Mouse (Mus musculus): ENCODE data around the gene Maco1. TPM values are rescaled to one million over a fixed set of nuclear protein-coding genes. Genes with fewer than 3 reads are reported as not detected.
A peak's percentile ranks its signal among the peaks of the same experiment; 100 is the strongest.

The Maco1 gene
- polyA plus RNA-seq, 1 experiment from 2014 or later = 89.8 TPM

DNA sequence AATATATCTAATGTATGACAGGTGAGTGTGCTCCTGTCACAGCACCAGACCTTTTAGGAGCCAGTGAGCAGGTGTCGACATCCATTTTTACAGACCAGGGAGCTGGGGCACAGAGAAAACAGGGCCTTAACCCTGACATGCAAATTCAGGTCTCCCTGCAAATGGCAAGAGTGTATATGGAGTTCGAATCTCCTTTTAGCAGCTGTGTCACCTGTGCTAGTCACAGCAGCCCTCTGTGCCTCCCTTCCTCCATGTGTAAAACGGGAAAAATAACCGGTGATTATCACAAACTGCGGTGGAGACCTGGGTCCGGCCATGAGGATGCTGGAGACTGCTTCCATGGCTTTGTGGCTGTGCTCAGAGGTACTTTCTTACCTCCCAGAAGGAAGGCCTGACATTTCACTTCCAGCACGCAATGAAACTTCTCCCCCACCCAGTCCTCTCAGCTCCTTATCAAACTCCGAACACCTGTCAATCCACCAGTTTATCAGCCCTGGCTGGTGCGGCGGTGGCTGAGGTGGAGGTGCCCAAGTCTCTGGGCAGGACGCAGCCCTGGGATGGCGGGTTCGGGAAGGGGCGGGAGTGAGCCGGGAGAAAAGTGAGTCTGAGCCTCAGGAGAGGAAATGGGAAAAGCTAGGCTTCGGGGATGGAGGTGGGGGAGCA, 16.1 kb upstream of the Maco1 start:
- ATAC-seq (ENCODE audit: low FRiP score) = no peak
- H3K4me1 ChIP-seq = peaks cover 10% of the 10 kb centered on the region; the same call in 1 of the 2 replicates
- 15% methylated on average over 16 of the region's 16 CpGs for WGBS
- H3K9me3 ChIP-seq (replicated peaks) = no peaks in the 10 kb centered on the region
- peaks cover 34% of the 10 kb centered on the region for H3K27me3 ChIP-seq
- no peaks in the 10 kb centered on the region for H3K36me3 ChIP-seq
- no peak overlapping the region for H3K4me3 ChIP-seq
- no peak overlapping the region for H3K27ac ChIP-seq
- H3K9ac ChIP-seq = no peak overlapping the region
- 0 out of 2 replicates have a peak overlapping the region, but pooled peaks have one; percentile 7 for H3K4me2 ChIP-seq (replicated peaks)

GRCm38 (mm10) chr4:134868490-134868889, 15.3 kb upstream of the Maco1 start:
- no peaks in the 10 kb centered on the region for H3K36me3 ChIP-seq
- H3K27me3 ChIP-seq = peaks cover 34% of the 10 kb centered on the region
- H3K4me3 ChIP-seq = no peak overlapping the region
- WGBS = 28% methylated on average over 8 of the region's 9 CpGs
- H3K4me1 ChIP-seq = peaks cover 10% of the 10 kb centered on the region; the same call in 1 of the 2 replicates
- no peak for ATAC-seq (ENCODE audit: low FRiP score)
- no peaks in the 10 kb centered on the region for H3K9me3 ChIP-seq (replicated peaks)
- no peak overlapping the region for H3K27ac ChIP-seq
- no peak overlapping the region for H3K9ac ChIP-seq
- no peak overlapping the region for H3K4me2 ChIP-seq (replicated peaks)

GRCm38 (mm10) chr4:134868065-134868464, 14.9 kb upstream of the Maco1 start:
- no peaks in the 10 kb centered on the region for H3K36me3 ChIP-seq
- H3K9ac ChIP-seq = no peak overlapping the region
- no peak overlapping the region for H3K27ac ChIP-seq
- peaks cover 34% of the 10 kb centered on the region for H3K27me3 ChIP-seq
- WGBS = 91% methylated on average over 10 of the region's 10 CpGs
- peaks cover 10% of the 10 kb centered on the region; the same call in 1 of the 2 replicates for H3K4me1 ChIP-seq
- ATAC-seq (ENCODE audit: low FRiP score) = no peak
- H3K4me2 ChIP-seq (replicated peaks) = no peak overlapping the region
- no peak overlapping the region for H3K4me3 ChIP-seq
- no peaks in the 10 kb centered on the region for H3K9me3 ChIP-seq (replicated peaks)

DNA sequence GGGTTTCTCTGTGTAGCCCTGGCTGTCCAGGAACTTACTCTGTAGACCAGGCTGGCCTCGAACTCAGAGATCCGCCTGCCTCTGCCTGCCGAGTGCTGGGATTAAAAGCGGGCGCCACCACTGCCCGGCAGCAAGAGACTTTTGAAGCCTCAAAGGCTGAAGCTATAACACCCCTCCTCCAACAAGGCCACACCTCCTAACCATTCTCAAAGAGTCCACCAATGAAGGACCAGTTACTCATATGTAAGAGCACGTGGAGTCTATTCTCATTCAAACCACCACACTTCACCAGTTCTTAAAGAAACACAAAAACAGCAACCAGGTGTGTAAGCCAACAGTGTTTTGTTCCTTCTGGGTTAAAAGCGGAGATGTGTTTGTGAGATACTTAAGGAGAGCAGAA, 14.5 kb upstream of the Maco1 start:
- 91% methylated on average over 8 of the region's 8 CpGs for WGBS
- Histone ChIP-seq H3K27ac (no peak overlapping the region), H3K36me3 (no peaks in the 10 kb centered on the region), H3K27me3 (peaks cover 34% of the 10 kb centered on the region), H3K9me3 (replicated peaks) (no peaks in the 10 kb centered on the region), H3K9ac (no peak overlapping the region), H3K4me1 (peaks cover 10% of the 10 kb centered on the region; the same call in 1 of the 2 replicates), H3K4me3 (no peak overlapping the region), H3K4me2 (replicated peaks) (no peak overlapping the region)
- no peak for ATAC-seq (ENCODE audit: low FRiP score)

GRCm38 (mm10) chr4:134867213-134867612, 14.1 kb upstream of the Maco1 start:
- Histone ChIP-seq H3K4me1 (peaks cover 10% of the 10 kb centered on the region; the same call in 1 of the 2 replicates), H3K4me2 (replicated peaks) (no peak overlapping the region), H3K36me3 (no peaks in the 10 kb centered on the region), H3K9me3 (replicated peaks) (no peaks in the 10 kb centered on the region), H3K9ac (no peak overlapping the region), H3K27ac (no peak overlapping the region), H3K27me3 (peaks cover 34% of the 10 kb centered on the region), H3K4me3 (no peak overlapping the region)
- ATAC-seq (ENCODE audit: low FRiP score) = no peak
- 90% methylated on average over 8 of the region's 8 CpGs for WGBS

DNA sequence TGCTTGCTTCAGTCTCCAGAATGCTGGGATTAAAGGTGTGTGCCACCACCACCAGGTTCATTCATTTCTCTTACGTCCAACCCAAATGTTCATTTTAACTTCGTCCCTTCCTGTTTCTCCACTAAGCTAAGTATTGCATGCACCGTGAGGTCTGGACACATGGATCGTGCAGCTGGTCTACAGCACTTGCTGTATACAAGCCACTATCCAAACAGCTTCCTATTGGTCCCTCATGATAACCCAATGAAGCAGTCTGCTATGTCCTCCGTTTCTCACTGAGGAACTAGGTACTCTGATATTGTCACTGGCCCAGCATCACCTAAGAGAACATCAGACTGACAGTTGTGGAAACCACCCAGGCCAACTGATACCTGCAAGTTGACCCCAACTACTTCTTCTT, 12.6 kb upstream of the Maco1 start:
- ATAC-seq (ENCODE audit: low FRiP score) = no peak
- H3K9ac ChIP-seq = no peak overlapping the region
- WGBS = 93% methylated on average over 5 of the region's 5 CpGs
- no peaks in the 10 kb centered on the region for H3K36me3 ChIP-seq
- no peaks in the 10 kb centered on the region for H3K9me3 ChIP-seq (replicated peaks)
- H3K4me1 ChIP-seq = peaks cover 10% of the 10 kb centered on the region; the same call in 1 of the 2 replicates
- no peak overlapping the region for H3K4me2 ChIP-seq (replicated peaks)
- no peak overlapping the region for H3K4me3 ChIP-seq
- H3K27me3 ChIP-seq = peaks cover 29% of the 10 kb centered on the region
- no peak overlapping the region for H3K27ac ChIP-seq

GRCm38 (mm10) chr4:134865340-134865739, 12.2 kb upstream of the Maco1 start:
- Histone ChIP-seq H3K4me2 (replicated peaks) (no peak overlapping the region), H3K36me3 (no peaks in the 10 kb centered on the region), H3K27me3 (peaks cover 24% of the 10 kb centered on the region), H3K9ac (no peak overlapping the region), H3K27ac (no peak overlapping the region), H3K4me3 (no peak overlapping the region), H3K9me3 (replicated peaks) (no peaks in the 10 kb centered on the region), H3K4me1 (peaks cover 10% of the 10 kb centered on the region; the same call in 1 of the 2 replicates)
- 72% methylated on average over 6 of the region's 6 CpGs for WGBS
- no peak for ATAC-seq (ENCODE audit: low FRiP score)

DNA sequence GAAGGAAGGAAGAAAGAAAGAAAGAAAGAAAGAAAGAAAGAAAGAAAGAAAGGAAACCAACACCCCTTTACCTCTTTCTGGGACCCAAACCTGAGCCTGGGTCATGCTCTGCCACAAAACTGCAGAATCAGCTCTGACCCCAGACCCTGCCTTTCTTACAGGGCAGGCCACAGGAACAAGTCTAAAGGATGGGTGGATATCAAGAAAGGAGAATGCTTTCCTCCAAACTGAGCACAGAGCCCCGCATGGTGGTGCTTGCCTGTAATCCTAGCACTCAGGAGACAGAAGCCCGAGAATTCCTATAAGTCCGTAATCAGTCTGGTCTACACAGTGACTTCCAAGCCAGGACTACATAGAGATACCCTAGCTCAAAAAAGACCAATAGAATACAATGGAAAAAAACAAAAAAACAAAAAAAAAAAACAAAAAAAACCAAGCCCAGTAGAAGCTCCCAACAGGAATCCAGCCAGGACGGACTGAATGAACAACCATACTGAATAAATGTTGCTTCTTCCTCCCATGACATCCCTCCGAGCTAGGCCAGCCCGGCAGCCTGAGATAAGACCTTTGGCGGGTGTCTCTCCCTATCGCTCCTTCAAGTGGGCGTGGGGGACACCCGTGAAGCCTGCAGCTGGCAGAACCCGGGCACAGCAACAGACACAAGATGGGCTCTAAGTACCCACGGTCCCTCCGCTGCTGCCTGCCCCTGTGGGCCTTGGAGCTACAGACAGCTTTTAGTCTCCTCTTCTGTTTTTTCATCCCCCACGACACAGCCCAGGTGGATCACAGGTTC, 11.0 kb upstream of the Maco1 start, which contains the start of gene Rhd:
TSS of gene Rhd (plus strand) at position 600 of the 793 bp plus-strand sequence.
- H3K27me3 ChIP-seq = peaks cover 12% of the 10 kb centered on the region
- no peak within 1 kb of the TSS for H3K9ac ChIP-seq
- WGBS = 68% methylated on average over 14 of the region's 14 CpGs
- H3K4me1 ChIP-seq = 0 out of 2 replicates have a peak, but pooled peaks cover 3% of the 10 kb centered on the region
- H3K36me3 ChIP-seq = no peaks in the 10 kb centered on the region
- H3K9me3 ChIP-seq (replicated peaks) = no peaks in the 10 kb centered on the region
- H3K27ac ChIP-seq = 0 out of 2 replicates have a peak within 1 kb of the TSS, but pooled peaks have one; percentile 17
- ATAC-seq (ENCODE audit: low FRiP score) = no peak
- no peak within 1 kb of the TSS for H3K4me3 ChIP-seq
- no peak within 1 kb of the TSS for H3K4me2 ChIP-seq (replicated peaks)

- Histone ChIP-seq H3K9me3 (replicated peaks) (no peaks in the 10 kb centered on the region), H3K27ac (no peak overlapping the region), H3K27me3 (peaks cover under 1% of the 10 kb centered on the region; the same call in 1 of the 2 replicates), H3K9ac (no peak overlapping the region), H3K36me3 (no peaks in the 10 kb centered on the region), H3K4me3 (no peak overlapping the region), H3K4me2 (replicated peaks) (no peak overlapping the region), H3K4me1 (0 out of 2 replicates have a peak, but pooled peaks cover 2% of the 10 kb centered on the region)
- ATAC-seq (ENCODE audit: low FRiP score) = no peak
- 90% methylated on average over 7 of the region's 7 CpGs for WGBS
These were observed 9.9 kb upstream of the Maco1 start for GRCm38 (mm10) chr4:134862996-134863395.

GRCm38 (mm10) chr4:134861884-134862283, 8.7 kb upstream of the Maco1 start:
- Histone ChIP-seq H3K4me1 (0 out of 2 replicates have a peak, but pooled peaks cover 2% of the 10 kb centered on the region), H3K4me2 (replicated peaks) (no peak overlapping the region), H3K27me3 (peaks cover 4% of the 10 kb centered on the region; the same call in 1 of the 2 replicates), H3K9me3 (replicated peaks) (no peaks in the 10 kb centered on the region), H3K36me3 (no peaks in the 10 kb centered on the region), H3K9ac (no peak overlapping the region), H3K4me3 (no peak overlapping the region), H3K27ac (no peak overlapping the region)
- 86% methylated on average over 6 of the region's 6 CpGs for WGBS
- ATAC-seq (ENCODE audit: low FRiP score) = no peak

DNA sequence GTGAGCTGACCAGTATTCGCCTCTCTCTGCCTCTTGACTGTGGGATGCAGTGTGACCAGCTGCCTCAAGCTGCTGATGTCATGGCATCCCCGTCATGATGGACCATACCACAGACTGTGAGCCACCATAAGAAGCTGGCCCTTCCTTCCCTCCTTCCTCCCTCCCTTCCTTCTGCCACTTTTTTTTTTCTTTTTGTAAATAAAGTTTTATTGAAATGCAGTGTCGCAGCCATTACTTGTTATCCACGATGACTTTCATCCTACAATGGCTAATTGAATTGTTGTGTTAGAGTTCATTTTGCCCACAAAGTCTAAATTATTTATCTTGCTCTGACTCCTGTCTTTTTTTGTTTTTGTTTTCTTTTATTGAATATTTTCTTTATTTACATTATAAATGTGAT, 5.3 kb upstream of the Maco1 start:
- no peak overlapping the region for H3K4me3 ChIP-seq
- WGBS = 90% methylated on average over 4 of the region's 4 CpGs

DNA sequence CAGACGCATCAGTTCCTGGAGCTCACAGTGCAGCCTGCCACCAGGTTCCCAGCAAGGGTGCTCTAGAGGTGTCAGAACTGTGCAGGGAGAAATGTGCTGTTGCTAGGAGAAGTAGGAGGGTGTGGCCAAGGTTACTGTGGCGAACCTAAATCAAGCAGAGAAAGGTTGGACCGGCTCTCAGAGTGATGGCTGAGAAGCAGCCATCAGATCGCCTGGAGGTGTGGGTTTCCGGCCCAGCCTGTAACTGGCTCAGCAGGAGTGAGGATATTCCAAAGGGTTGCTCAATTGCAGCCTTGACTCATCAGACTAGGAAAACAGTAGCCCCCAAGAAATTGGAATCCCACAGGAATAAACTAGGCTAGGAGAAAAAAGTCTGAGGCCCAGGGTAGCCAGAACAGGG, 3.4 kb upstream of the Maco1 start:
- WGBS = 27% methylated on average over 5 of the region's 5 CpGs
- no peak overlapping the region for H3K4me2 ChIP-seq (replicated peaks)
- no peak overlapping the region for H3K27ac ChIP-seq
- no peak overlapping the region for H3K4me3 ChIP-seq
- ATAC-seq (ENCODE audit: low FRiP score) = no peak
- H3K9me3 ChIP-seq (replicated peaks) = no peaks in the 10 kb centered on the region
- no peak overlapping the region for H3K9ac ChIP-seq
- H3K36me3 ChIP-seq = no peaks in the 10 kb centered on the region
- H3K27me3 ChIP-seq = peaks cover 26% of the 10 kb centered on the region
- peaks cover 7% of the 10 kb centered on the region for H3K4me1 ChIP-seq

More for the DNA sequence above, 5.3 kb upstream of the Maco1 start:
- Histone ChIP-seq H3K9me3 (replicated peaks) (no peaks in the 10 kb centered on the region), H3K9ac (no peak overlapping the region), H3K27me3 (peaks cover 26% of the 10 kb centered on the region), H3K4me2 (replicated peaks) (no peak overlapping the region), H3K4me1 (peaks cover 2% of the 10 kb centered on the region; the same call in 1 of the 2 replicates), H3K36me3 (no peaks in the 10 kb centered on the region), H3K27ac (no peak overlapping the region)
- ATAC-seq (ENCODE audit: low FRiP score) = no peak
